Mouse (Mus musculus) ES-Bruce4 (cell line): ENCODE measurements around the gene Slc6a1. TPM values are rescaled to one million over a fixed set of nuclear protein-coding genes. Genes with fewer than 3 reads are reported as not detected.

Experiments used
- H3K27ac ChIP-seq: 2 replicates; pipeline ENCODE4 v1.5.1; 2012; ENCODE audit warnings: low read length, inconsistent platforms; ENCODE audit not compliant: insufficient read depth
- H3K27me3 ChIP-seq: 2 replicates; pipeline ENCODE4 v1.6.1; 2012; ENCODE audit warnings: mild to moderate bottlenecking, low read length, inconsistent platforms; ENCODE audit not compliant: control insufficient read depth, poor library complexity, insufficient read depth, severe bottlenecking
- H3K36me3 ChIP-seq: 2 replicates; pipeline ENCODE4 v1.6.1; 2012; ENCODE audit warnings: inconsistent platforms, mild to moderate bottlenecking, low read length, moderate library complexity; ENCODE audit not compliant: control insufficient read depth, poor library complexity, insufficient read depth, severe bottlenecking
- H3K4me1 ChIP-seq: one replicate; pipeline ENCODE4 v1.8.1; 2011; ENCODE audit warnings: low read length; ENCODE audit not compliant: control insufficient read depth, insufficient read depth
- H3K4me3 ChIP-seq: 2 replicates; pipeline ENCODE4 v1.5.1; 2011; ENCODE audit warnings: low read depth, mild to moderate bottlenecking, low read length
- H3K9ac ChIP-seq: 2 replicates; pipeline ENCODE4 v1.6.1; 2012; ENCODE audit warnings: low read depth, mild to moderate bottlenecking, inconsistent platforms; ENCODE audit not compliant: poor library complexity, severe bottlenecking
- H3K9me3 ChIP-seq: replicated peaks from 2 replicates; pipeline ENCODE4 v1.6.1; 2012; ENCODE audit warnings: mild to moderate bottlenecking, low read length, inconsistent platforms; ENCODE audit not compliant: control insufficient read depth, poor library complexity, insufficient read depth, severe bottlenecking
- CTCF ChIP-seq: IDR thresholded peaks from one replicate; pipeline ENCODE4 v1.8.1; 2011; ENCODE audit warnings: low read depth, low read length
- EP300 ChIP-seq: IDR thresholded peaks from 2 replicates; pipeline ENCODE4 v1.6.1; 2011; ENCODE audit warnings: low read depth, low read length; ENCODE audit not compliant: insufficient read depth
- POLR2A ChIP-seq: IDR thresholded peaks from one replicate; pipeline ENCODE4 v1.8.1; 2011; ENCODE audit warnings: low read length; ENCODE audit not compliant: insufficient read depth
- polyA plus RNA-seq: library from polyadenylated mRNA; stranded (reverse); fragments of >200 nt; gene quantifications from 2 replicates; pipeline ENCODE4 v1.2.4, GENCODE M21; 2011; ENCODE audit warnings: low read depth; ENCODE audit not compliant: missing spikeins, insufficient read depth, insufficient read length

Slc6a1 gene
- polyA plus RNA-seq, 1 experiment = 0.27 TPM

DNA sequence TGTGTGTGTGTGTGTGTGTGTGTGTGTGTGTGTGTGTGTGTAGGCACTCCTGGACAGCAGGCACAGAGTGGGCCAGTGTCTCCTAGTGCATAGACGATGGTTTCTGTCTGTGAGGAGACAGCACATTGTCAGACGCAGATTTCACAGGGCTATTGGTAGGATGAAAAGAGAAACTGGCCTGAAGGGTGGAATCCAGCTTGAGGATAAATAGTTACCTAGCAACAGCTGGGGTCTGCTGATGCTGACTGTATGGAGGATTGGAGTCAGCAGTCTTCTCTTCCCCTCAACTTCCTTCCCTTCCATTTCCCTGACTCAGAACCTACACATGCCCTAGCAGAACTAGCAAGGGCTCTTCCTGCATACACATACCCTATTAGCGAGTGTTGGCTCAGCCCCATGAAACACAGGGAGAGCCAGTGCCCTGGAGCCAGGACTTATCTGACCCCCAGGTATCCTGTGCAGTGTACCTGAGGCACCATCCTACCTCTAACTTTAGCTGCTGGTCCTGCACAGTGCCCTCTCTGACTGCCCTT, 23.7 kb upstream of the Slc6a1 start:
- H3K9ac ChIP-seq = no peak overlapping the region
- no peak for TF ChIP-seq EP300
- no peak for TF ChIP-seq CTCF
- no peak for TF ChIP-seq POLR2A
- H3K4me1 ChIP-seq = no peaks in the 10 kb centered on the region
- no peak overlapping the region for H3K27ac ChIP-seq
- no peaks in the 10 kb centered on the region for H3K27me3 ChIP-seq
- H3K36me3 ChIP-seq = no peaks in the 10 kb centered on the region
- H3K9me3 ChIP-seq = no peaks in the 10 kb centered on the region
- no peak overlapping the region for H3K4me3 ChIP-seq

DNA sequence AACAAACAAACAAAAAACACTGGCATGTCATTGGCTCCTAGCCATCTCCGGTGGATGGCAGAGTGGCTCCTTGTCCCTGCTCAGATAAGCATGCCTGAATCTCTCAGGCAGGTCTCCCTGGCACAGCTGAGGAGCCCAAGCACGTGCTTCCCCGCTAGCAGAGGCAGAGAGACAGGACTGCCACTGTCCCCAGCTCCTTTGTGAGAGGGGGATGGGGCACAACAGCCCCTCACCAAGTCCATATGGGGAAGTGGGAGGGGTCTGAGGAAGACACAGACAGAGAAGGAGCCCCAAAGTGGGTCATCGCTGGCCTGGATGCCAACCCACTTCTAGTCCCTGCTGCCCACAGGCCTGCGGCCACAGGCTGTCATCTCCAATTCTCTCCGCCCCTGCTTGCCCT, 20.8 kb upstream of the Slc6a1 start:
- Histone ChIP-seq H3K4me3 (no peak overlapping the region), H3K36me3 (no peaks in the 10 kb centered on the region), H3K27ac (no peak overlapping the region), H3K4me1 (no peaks in the 10 kb centered on the region), H3K9ac (no peak overlapping the region), H3K9me3 (no peaks in the 10 kb centered on the region), H3K27me3 (no peaks in the 10 kb centered on the region)
- TF ChIP-seq EP300 (no peak), POLR2A (no peak), CTCF (no peak)

DNA sequence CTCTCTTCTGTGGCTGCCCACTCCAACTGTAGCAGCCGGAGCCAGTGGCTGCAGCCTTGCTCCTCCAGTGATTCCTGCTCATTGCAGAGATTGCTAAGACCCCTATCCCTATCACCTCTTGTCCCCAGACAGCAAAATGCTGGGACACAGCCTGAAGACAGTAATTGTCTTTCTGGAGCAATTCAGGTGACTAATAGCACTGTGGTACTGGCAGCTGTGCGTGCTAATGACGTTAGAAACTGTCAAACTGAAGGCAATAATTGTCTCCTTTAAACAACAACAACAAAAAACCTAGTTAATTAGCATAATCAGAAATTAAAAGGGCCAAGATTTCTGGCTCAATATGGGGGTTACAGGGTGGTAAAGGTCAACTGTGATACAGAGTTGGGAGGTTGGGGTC, 18.4 kb upstream of the Slc6a1 start:
- H3K9me3 ChIP-seq = no peaks in the 10 kb centered on the region
- no peaks in the 10 kb centered on the region for H3K36me3 ChIP-seq
- peaks cover 2% of the 10 kb centered on the region for H3K4me1 ChIP-seq
- no peak overlapping the region for H3K27ac ChIP-seq
- TF ChIP-seq CTCF (no peak), POLR2A (no peak), EP300 (no peak)
- no peak overlapping the region for H3K4me3 ChIP-seq
- H3K27me3 ChIP-seq = no peaks in the 10 kb centered on the region
- no peak overlapping the region for H3K9ac ChIP-seq

DNA sequence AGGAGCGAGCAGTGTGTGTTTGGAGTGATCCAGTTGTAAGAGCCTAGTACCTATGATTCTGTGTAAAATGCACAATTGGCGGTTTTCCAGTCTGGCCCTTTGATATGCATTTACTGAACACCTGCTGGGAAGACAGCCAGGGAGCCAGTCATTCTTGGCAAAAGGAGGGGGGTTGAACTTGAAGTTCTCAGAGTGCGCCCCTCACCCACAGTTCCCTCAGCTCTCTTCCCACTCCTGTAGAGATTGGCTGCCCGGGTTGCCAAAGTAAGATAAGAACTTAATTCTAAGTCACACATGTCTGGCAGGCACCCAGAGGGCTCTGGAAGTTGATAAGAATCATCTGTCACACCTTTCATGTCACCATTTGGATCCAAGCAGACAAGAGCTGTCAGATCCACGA, 18.0 kb upstream of the Slc6a1 start:
- no peak overlapping the region for H3K27ac ChIP-seq
- no peaks in the 10 kb centered on the region for H3K9me3 ChIP-seq
- H3K36me3 ChIP-seq = no peaks in the 10 kb centered on the region
- no peak overlapping the region for H3K9ac ChIP-seq
- H3K4me1 ChIP-seq = peaks cover 2% of the 10 kb centered on the region
- no peak overlapping the region for H3K4me3 ChIP-seq
- H3K27me3 ChIP-seq = no peaks in the 10 kb centered on the region
- TF ChIP-seq POLR2A (no peak), EP300 (no peak), CTCF (no peak)

DNA sequence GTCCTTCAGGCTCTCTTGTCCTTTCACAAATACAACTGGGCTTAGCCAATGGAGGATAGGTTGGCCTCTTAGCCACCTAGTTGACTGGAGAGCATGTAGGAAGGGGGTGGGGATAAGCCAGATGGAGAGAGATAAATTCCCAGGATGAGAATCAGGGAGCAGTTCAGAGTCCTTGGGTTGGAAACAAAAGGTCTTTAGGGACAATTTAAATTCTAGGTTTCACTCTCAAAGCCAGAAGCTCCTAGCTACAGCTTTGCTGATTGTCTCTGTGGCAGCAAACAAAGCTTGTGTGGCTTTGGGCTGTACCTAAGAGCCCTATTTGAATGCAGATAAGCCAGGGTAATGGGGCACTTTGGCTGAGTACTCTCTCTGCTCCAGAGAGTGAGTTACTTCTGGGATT, 16.2 kb upstream of the Slc6a1 start:
- H3K9me3 ChIP-seq = no peaks in the 10 kb centered on the region
- peaks cover 2% of the 10 kb centered on the region for H3K4me1 ChIP-seq
- no peaks in the 10 kb centered on the region for H3K27me3 ChIP-seq
- no peak overlapping the region for H3K9ac ChIP-seq
- TF ChIP-seq CTCF = no peak
- no peak for TF ChIP-seq EP300
- no peak for TF ChIP-seq POLR2A
- no peak overlapping the region for H3K4me3 ChIP-seq
- H3K27ac ChIP-seq = no peak overlapping the region
- H3K36me3 ChIP-seq = no peaks in the 10 kb centered on the region

DNA sequence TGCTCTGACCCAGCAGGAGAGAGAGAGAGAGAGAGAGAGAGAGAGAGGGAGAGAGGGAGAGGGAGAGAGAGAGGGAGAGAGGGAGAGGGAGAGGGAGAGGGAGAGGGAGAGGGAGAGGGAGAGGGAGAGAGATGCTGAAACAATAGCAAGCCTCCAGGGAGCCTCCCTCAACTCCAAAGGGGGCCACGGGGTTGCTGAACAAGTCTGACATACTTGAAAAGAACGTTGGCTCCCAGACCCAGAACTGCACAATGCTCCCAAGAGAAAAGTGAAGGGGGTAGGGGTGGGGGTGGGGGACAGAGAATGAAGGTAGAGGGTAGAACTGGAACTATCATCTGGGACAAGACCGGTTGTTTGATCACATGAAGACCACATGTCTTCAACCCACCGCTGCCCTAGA, 14.5 kb upstream of the Slc6a1 start:
- no peak for TF ChIP-seq EP300
- TF ChIP-seq POLR2A = no peak
- no peak for TF ChIP-seq CTCF
- no peaks in the 10 kb centered on the region for H3K36me3 ChIP-seq
- H3K4me3 ChIP-seq = no peak overlapping the region
- H3K27me3 ChIP-seq = no peaks in the 10 kb centered on the region
- H3K4me1 ChIP-seq = peaks cover 2% of the 10 kb centered on the region
- no peak overlapping the region for H3K9ac ChIP-seq
- no peaks in the 10 kb centered on the region for H3K9me3 ChIP-seq
- H3K27ac ChIP-seq = no peak overlapping the region
